Mouse (Mus musculus) A20 (cell line): Measurements from ENCODE around the gene Pten.
A peak's percentile ranks its signal among the peaks of the same experiment; 100 is the strongest.
"Not testable (repeated sequence)": the region's sequence is repeated elsewhere in the genome, so short reads cannot be mapped to it uniquely, and the experiment has no call there.

ENCODE experiments used
- DNase-seq: peaks from one replicate; pipeline ENCODE4 v3.0.0-alpha.2; 2011; ENCODE audit warnings: low read depth, low spot score

Gene Pten

DNA sequence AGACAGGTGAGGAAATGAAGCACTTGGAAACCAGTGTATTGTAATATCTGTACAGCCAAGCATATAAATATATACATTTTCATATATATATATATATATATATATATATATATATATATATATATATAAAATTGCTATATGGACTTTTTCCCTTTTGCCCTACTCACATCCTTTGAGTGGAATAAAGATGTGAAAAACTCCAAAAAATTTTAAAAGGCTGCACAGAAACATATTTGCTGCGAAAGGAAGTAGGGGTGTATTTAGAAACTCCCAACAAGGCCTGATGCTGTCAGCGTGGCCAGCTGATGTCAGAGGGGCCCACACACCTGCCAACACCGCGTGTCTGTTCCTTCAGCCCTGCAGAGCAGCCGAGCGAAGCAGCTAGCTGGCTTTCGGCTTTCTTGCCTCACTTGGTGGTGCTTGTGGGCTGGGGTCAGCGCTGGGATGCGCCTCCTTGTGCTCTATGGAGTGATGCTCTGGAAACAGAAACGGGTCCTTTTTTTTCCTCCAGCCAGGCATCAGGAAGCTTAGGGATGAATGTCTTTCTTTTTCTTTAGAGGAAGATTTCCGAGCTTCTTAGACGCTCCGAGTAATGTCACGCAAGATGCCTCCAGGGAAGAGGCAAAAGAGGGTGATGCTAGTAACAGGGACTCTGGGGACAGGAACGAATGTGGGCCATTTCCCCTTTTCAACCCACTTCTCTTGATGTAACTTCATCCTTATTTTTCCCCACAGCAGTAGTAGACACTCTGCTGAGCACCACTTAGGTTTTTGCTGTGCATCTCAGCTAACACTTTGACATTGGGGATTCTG lies 2.9 kb upstream of the Pten start:
- peak; percentile 93 for DNase-seq

DNA sequence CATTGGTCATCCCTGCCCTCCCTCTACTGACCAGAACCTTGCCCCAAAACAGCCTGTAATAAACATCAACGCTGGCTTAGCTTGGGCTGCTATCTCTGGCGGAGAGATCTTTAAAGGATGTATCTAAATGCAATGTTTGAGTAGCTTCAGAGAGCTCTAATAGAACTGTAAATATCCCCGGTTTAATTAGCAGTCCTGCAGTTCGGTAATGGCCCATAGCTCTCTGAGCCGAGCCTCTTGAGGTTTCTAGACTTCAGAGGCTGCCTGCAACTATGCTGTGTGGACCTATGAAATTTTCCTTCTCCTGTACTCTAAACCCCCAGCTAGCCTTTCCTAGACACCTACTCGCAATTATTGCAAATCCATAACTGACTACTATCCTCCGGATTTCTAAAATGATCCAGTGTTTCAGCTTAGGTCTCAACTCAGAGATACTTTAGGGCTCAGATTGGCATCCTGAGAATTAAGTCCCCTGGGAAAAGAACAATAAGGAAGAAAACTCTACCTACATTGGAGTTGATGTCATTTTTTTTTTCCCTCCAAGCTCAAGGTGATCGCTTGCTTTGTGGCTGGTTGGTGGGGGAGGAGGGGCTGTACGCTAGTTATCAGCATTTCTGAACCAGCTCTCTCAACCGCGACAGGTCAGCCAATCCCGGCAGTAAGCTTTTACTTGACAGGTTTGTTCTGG lies 2.0 kb upstream of the Pten start:
- no peak for DNase-seq

DNA sequence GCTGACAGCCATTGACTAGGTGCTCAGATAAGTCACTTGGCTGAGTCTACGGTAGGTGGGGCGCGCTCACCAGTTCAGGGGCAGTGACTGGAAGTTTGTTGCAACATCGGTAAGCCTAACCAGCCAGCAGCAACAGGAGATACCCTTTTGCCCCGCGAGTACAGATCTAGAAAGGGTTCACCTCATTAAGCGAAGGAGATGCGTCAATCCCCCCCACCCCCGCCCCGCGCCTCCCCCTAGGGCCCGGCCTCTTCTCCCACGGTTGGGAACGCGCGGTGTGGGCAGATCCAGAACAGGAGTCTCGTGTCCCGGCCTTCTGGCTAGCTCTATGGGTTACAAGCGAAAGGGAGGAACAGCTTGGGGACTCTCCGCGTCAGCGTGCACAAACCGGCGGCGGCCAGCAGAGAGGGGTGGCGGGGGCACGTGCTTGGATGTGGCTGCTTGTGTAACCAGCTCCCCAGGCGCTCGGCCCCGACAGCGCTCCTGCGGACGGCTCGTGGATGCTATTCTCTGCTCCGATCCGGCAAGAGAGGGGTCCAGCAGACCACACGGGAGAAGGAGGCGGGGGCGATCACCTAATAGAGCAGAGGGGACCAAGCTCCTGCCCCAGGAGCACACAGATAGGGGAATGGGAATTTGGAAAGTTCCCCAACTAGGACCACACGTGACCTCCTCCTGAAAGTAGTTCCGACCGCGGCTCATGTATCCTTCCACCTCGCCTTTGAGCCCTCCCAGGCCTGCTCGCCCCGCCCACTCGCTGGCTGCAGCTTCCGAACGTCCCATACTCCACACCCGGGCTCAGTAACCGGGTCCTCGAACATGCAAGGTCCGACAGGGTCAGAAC lies 1.3 kb upstream of the Pten start:
- DNase-seq, result peak; percentile 99

DNA sequence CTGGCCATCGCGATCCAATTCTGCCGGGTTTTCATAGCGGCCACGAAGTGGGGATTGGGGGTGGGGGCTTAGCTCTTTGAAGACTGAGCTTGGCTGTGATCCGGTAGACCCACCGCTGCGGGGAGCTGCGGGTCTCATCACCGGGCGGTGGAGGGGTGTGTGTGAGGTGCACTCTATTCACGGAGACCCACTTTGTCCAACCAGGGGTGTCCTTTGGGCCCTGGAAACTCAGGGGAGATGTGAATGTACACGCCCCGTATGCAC lies 729 bp upstream of the Pten start:
- DNase-seq, result no peak

DNA sequence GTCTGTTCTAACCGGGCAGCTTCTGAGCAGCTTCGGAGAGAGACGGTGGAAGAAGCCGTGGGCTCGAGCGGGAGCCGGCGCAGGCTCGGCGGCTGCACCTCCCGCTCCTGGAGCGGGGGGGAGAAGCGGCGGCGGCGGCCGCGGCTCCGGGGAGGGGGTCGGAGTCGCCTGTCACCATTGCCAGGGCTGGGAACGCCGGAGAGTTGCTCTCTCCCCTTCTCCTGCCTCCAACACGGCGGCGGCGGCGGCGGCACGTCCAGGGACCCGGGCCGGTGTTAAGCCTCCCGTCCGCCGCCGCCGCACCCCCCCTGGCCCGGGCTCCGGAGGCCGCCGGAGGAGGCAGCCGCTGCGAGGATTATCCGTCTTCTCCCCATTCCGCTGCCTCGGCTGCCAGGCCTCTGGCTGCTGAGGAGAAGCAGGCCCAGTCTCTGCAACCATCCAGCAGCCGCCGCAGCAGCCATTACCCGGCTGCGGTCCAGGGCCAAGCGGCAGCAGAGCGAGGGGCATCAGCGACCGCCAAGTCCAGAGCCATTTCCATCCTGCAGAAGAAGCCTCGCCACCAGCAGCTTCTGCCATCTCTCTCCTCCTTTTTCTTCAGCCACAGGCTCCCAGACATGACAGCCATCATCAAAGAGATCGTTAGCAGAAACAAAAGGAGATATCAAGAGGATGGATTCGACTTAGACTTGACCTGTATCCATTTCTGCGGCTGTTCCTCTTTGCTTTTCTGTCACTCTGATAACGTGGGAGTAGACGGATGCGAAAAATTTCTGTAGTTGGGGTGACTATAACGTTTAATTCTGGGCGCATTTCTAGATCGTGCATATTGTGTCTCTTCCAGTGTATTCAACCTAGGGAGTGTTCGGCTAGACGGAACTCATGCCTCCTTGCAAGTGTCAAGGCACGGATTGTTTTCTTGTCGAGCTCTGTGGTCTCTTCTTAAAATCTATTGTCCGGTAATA lies 815 bp downstream of the Pten start:
- peak; percentile 70 for DNase-seq

DNA sequence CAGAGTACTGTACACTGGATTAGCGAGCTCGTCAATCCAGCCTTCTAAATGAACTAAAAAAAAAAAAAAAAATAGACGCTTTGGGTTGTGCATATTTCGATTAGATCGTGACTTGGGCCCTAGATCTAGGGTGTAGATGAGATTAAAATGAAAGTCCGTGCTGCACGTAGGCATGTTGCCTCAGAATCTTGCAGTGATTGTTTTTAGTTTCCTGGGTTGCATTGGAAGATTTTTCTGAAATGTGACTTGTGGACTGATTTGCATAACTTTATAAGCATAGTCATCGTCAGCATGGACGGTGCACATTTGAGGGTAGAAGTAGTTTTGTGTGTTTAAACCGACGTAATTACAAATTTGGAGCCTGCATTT lies 1.5 kb downstream of the Pten start:
- peak; percentile 79 for DNase-seq

DNA sequence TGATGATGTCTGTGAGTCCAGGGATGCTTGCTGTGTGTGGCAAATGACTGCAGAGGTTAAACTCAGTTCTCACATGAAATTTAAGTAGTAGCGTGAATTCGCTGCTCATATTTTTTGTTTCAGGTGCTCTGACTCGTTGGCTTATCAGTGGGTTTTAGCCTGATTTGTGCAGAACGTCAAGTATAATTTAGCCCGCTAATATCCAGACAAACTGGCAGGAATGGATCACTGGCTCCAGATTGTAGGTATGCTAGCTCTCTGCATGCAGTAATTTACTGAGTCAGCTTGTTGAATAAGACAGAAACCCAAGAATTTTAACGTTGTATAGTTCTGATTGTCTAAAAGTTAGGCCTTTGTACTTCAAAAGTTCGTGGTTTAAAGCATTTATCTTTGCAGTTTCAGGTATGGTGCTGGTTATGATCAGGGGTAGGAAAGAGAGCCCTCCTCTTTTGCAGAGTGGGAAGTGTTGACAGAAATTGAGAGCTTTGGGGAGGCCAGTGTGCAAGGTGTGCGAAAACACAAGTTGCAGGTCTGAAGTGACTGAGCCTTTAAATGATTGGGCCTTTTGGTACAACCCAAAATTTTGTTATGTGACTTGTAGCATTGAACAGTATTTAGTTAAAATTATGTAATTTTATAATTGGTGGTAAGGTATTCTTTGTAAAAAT lies 2.2 kb downstream of the Pten start:
- DNase-seq, result peak; percentile 71

DNA sequence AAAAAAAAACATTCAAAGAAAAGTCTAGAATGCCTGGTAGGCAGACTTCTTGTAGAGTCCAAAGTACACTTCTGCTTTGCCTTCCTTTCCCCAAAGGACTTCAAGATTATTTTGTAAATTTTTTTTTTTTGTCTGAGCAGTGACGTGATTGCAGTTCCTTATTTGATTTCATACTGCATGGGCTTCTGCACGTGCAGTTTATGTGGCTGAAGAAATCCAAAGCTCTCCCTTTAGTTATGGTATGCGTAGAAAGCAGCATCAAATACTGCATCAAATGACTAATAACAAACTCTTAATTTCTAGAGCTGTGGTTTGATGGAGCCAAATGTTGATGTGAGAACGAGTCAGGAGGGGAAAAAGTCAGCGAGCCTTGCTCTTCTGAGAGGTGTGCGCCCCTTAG lies 3.2 kb downstream of the Pten start:
- DNase-seq, result peak; percentile 81

DNA sequence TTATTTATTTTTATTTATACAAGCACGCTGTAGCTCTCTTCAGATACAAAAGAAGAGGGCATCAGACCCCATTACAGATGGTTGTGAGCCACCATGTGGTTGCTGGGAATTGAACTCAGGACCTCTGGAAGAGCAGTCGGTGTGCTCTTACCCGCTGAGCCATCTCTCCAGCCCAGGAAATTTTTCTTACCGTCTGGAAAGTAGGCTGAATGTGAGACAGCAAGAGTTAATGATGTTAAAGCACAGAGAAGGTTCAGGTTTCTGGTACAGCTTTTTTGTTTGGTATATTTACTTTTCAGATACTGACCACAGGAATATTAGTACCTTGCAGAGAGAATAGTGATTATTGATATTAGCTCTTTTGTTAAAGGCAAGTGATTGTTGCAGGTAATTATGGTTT lies 3.9 kb downstream of the Pten start:
- no peak for DNase-seq

DNA sequence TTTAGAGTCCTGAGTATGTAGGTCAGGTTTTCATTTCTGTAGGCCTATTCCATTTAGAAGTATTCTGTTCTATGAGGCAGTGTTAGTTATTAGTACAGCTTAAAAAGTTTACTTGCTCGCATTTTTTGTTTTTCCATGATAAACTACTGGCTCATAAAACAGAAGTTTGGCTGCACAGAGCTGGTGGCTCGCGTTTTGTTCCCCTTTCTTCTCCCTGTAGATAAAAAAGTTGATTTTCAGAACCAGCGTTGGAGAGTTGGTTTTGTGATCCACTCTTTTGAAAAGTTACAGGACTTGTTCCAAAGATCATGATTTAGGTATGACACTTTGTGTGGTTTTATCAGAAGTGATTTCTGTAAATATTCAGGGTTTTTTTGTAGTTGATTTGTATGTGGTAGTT lies 5.2 kb downstream of the Pten start:
- DNase-seq, result no peak

DNA sequence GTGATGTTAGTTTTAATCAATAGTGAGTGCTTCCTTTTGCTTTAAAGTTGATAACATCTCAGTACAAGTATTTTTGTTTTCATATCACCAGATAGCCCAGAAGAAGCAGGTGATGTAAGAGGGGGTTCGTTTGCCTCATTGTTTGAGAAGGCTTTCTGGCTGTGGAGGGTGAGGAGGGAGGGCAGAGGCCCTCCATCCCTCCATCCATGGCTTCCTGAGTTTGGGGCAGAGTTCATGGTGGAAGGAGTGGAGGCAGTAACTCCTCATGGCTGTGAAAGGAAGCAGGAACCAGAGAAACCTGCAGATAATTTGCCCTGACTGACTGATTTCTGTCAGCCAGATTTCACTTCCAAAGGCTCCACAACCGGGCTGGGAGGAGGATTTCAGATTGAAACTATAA lies 21.1 kb downstream of the Pten start:
- DNase-seq, result no peak

DNA sequence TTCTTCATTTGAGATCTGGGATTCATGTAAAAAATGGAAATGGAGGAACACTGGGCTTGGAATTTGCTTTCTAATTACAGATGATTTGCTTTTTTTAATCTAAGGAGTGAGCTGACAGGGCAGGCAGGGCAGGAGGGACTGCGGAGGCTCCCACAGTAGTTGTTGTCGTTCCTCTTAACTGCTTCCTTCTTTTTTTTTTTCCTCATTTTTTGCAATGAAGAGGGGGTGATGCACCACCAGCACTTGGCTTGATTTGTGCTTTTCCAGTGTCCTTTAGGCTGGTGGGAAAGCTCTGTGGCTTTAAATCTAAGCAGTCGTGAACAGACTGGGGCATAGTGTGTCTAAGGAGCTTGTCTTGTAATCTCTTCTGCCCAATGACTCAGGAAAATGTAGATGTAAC lies 21.8 kb downstream of the Pten start:
- DNase-seq, result no peak

DNA sequence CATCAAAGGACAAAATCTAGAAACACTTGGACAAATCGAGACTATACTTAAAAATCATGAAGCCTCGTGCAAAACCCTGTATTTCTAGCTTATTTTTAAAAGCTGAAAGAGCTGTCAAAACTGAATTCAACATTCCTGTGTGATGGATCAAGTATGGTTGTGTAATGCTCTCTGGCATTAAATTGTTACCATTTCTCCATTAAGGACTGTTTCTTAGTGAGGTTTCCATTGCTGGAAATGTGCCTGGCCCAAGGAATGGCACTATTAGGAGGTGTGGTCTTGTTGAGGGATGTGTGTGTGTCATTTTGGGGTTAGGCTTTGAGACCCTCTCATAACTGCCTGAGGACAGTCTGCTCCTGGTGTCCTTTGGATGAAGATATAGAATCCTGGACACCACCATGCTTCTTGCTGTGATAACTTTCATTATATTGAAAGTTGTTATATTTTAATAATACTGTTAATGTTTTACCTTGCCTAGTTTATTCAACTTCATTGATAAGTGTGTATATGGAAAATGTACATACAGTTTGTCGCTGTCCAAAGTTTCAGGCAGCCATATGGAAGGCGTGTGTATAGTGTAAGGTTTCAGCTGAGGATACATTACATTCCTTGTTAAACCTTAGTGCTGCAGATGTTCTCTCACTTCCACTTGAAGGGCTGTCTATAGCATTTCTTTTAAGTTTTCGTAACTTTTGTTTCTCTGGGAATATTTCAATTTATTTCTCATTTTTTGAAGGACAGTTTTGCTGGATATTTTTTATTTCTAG lies 24.2 kb downstream of the Pten start:
- no peak for DNase-seq

DNA sequence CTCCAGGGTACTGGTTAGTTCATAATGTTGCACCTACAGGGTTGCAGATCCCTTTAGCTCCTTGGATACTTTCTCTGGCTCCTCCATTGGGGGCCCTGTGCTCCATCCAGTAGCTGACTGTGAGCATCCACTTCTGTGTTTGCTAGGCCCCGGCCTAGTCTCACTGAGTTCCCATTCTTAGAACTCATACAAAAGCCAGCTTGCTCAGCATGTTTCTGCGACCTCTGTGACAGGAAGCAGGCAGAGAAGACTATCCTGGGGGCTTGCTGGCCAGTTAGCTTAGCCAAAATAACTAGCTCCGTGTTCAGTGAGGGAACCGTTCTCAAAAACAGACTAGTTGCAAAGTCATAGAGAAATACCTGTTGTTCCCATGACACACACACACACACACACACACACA lies 30.1 kb downstream of the Pten start:
- DNase-seq, result not testable (repeated sequence)

DNA sequence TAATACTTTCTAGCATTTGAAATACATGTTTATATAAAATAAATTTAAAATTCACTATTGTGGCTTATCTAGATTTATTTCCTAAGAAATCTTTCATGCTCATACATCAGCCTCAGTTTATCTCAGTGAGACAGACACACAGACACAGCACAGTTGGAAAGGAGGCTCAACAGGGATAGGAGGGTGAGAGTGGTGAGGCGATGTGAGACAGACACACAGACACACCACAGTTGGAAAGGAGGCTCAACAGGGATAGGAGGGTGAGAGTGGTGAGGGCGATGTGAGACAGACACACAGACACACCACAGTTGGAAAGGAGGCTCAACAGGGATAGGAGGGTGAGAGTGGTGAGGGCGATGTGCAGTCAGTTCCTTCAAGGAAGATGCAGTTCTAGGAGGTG lies 30.7 kb downstream of the Pten start:
- not testable (repeated sequence) for DNase-seq

DNA sequence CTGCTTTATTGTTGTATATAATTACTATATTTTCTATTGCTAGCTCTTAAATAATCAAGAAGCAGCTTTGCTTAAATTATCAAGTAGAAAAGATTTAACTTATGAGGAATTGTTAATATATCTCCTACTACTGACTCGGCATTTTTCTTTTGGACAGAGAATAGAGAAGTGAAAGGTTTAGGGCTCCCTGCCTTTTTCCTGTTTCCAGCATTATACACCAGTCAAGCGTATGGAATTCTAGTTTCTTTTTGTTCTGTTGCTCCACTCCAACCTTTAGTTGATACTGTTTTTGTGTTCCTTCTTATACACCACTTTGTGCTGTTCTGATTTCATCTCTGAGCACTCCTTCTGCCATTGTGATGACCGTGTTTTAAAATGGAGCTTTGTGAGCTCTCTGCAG lies 32.2 kb downstream of the Pten start:
- no peak for DNase-seq

DNA sequence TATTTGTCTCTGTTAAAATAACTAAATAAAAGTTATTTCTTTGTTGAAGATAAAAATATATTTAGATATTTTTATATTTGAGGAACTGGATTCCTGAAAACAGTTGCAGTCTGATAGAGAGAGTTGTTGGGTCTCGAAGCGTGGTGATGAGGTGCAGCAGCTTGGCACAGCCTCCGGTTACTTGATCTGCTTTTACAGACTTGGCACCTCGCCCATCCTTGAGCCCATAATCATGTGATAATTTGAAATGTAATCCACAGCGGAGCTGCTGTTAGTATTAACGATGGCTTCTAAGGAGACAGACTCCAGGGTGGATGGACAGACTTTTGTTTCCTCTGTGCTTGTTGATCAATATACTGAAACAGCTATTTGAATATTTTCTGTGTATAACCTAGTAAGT lies 35.3 kb downstream of the Pten start:
- DNase-seq, result peak; percentile 33

DNA sequence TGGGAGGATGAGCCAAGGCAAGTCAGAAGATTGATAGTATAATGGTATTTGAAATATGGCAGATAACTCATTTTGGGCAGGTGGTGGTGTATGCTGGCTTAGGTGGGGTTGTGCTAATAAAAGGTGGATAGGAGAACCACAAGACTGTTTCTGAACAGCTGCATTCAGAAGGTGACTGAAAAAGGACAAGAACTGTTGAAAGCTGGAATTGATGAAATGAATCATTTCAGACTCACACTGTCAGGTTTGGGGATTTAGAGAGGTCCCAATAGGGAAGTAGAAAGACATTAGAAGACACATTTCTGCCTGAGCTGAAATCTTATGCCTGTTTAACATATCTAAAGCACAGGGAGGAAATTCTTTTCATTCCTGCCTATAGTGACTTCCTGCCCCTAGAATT lies 36.6 kb downstream of the Pten start:
- peak; percentile 35 for DNase-seq

DNA sequence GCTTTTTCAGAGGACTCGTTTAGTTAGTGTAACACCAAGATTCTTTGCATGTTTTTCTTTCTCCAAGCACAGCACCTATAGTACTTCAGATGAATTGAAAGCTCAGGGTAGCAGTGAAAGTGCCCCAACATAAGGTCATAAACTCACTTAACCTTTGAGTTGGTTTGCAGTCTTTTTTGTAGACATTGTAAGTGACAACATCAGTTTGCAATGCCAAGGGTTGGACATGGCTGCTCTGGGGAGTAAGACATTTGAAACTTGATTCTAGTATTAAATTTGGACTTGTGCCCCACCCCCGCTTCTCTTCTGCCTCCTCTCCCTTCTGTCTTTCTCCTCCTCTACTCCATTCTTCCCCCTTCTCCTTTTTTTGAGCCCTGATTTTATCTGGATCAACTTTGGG lies 43.3 kb downstream of the Pten start:
- no peak for DNase-seq

DNA sequence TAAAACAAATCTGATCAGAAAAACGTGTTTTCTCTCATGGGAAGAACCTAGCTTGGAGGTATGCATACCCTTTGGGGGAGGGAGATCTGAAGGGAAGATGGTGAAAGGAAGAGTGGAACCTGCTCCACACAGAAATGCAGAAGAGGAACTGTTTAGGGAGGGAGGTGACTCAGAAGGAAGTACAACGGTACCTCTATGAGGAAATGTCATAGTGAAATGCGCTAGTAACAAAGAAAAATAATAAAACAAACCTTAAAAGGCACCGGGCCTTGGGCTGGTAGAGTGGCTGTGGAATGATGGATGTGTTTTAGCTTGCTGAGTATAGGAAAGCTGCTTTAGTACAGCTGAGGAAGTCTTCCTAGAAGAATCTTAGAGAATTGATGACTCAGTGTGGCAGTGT lies 47.4 kb downstream of the Pten start:
- DNase-seq, result no peak
